12 mouse cellular contexts compared by ENCODE assay signal in the genomic region with DNA sequence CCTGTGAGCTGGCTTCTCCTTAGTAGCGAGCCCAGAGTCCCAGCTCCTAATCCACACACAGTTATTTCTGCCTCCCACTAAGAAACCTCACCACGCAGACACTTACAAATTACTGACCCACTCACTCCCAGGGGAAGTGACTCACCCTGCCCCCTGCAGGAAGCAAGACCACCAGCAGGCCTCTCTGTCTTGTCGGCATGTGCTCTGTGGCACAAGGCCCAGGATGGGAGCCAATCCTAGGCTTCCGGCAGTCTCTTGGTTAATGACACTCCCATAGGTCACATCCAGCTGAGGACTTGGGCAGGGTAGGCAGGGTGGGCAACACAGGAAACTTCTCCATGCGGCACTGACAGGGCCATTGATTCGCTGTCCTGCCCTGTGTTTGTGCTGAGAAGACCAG. TPM values are rescaled to one million over a fixed set of nuclear protein-coding genes. Genes with fewer than 3 reads are reported as not detected.
A peak's percentile ranks its signal among the peaks of the same experiment; 100 is the strongest.
DNase-seq lines count a peak whose midpoint lies in the region; ATAC-seq and TF ChIP-seq lines count a peak whose summit lies in the region.
"Had no signal": no experiment of that assay in that cellular context is flagged by ENCODE, and none has a peak within 500 bp of the region (broad histone marks: within the 10 kb centered on the region; RNA-seq: fewer than 3 reads in every experiment).

No protein-coding gene starts in this region.

- H3K27ac ChIP-seq in cerebellum, adult 2 months (ENCODE audit: insufficient read depth, low read length), result no peak overlapping the region
- H3K27ac ChIP-seq in intestine, postnatal 0 days (ENCODE audit: low read depth, low read length), result no peak overlapping the region
- no peak overlapping the region for H3K27ac ChIP-seq in intestine, embryonic 15.5 days
- H3K27ac ChIP-seq in midbrain, embryonic 16.5 days (ENCODE audit: low read length), result peak overlapping the region; percentile 5; the same call in 1 of the 2 replicates
- H3K27ac ChIP-seq in midbrain, embryonic 10.5 days (replicated peaks), result no peak overlapping the region
- peak overlapping the region; percentile 60; the same call in 1 of the 2 replicates for H3K27ac ChIP-seq in hindbrain, postnatal 0 days
- H3K27ac ChIP-seq: limb, embryonic 13.5 days had no signal

- no peaks in the 10 kb centered on the region for H3K9me3 ChIP-seq in intestine, postnatal 0 days (ENCODE audit: control insufficient read depth)
- no peaks in the 10 kb centered on the region for H3K9me3 ChIP-seq in intestine, embryonic 15.5 days
- H3K9me3 ChIP-seq in midbrain, embryonic 16.5 days (replicated peaks; ENCODE audit: control insufficient read depth, low read length, poor library complexity, severe bottlenecking), result no peaks in the 10 kb centered on the region
- H3K9me3 ChIP-seq in midbrain, embryonic 10.5 days (replicated peaks), result no peaks in the 10 kb centered on the region
- no peaks in the 10 kb centered on the region for H3K9me3 ChIP-seq in hindbrain, postnatal 0 days (ENCODE audit: low read length)
- H3K9me3 ChIP-seq: limb, embryonic 13.5 days had no signal

- no peak for ATAC-seq in intestine, postnatal 0 days
- ATAC-seq in intestine, embryonic 15.5 days, result no peak
- ATAC-seq in midbrain, embryonic 16.5 days, result no peak
- ATAC-seq in hindbrain, postnatal 0 days, result peak; percentile 36; the same call in 1 of the 2 replicates

- TF ChIP-seq POLR2A in cerebellum, adult 2 months (IDR thresholded peaks at IDR 0.05; ENCODE audit: borderline replicate concordance, insufficient read depth, low read length), result no peak

- TF ChIP-seq CTCF in cerebellum, adult 2 months (IDR thresholded peaks at IDR 0.05; ENCODE audit: borderline replicate concordance, insufficient read depth, low read depth, low read length), result 0 out of 2 replicates have a peak, but pooled peaks have one; percentile 0
- peak; percentile 56 for TF ChIP-seq CTCF in intestine, postnatal 0 days (IDR thresholded peaks at IDR 0.05; ENCODE audit: low read depth)
- peak; percentile 57 for TF ChIP-seq CTCF in hindbrain, postnatal 0 days (IDR thresholded peaks at IDR 0.05; ENCODE audit: low read depth)

- peaks cover 60% of the 10 kb centered on the region for H3K4me1 ChIP-seq in cerebellum, adult 2 months (ENCODE audit: control insufficient read depth, insufficient read depth, low read length)
- no peaks in the 10 kb centered on the region for H3K4me1 ChIP-seq in intestine, postnatal 0 days (replicated peaks; ENCODE audit: control insufficient read depth, insufficient read depth, low read length)
- H3K4me1 ChIP-seq in intestine, embryonic 15.5 days (replicated peaks), result peaks cover 16% of the 10 kb centered on the region
- no peaks in the 10 kb centered on the region for H3K4me1 ChIP-seq in midbrain, embryonic 16.5 days (ENCODE audit: control insufficient read depth, insufficient read depth, low read length)
- H3K4me1 ChIP-seq in midbrain, embryonic 10.5 days, result no peaks in the 10 kb centered on the region
- H3K4me1 ChIP-seq in hindbrain, postnatal 0 days (ENCODE audit: insufficient read depth, low read length), result peaks cover 9% of the 10 kb centered on the region

- no peaks in the 10 kb centered on the region for H3K27me3 ChIP-seq in cerebellum, adult 2 months (ENCODE audit: control insufficient read depth, insufficient read depth, low read length)
- H3K27me3 ChIP-seq in intestine, postnatal 0 days (replicated peaks; ENCODE audit: control insufficient read depth, insufficient read depth, low read length), result no peaks in the 10 kb centered on the region
- H3K27me3 ChIP-seq in intestine, embryonic 15.5 days (replicated peaks), result no peaks in the 10 kb centered on the region
- no peaks in the 10 kb centered on the region for H3K27me3 ChIP-seq in midbrain, embryonic 16.5 days (ENCODE audit: control insufficient read depth, insufficient read depth, low read depth, low read length)
- no peaks in the 10 kb centered on the region for H3K27me3 ChIP-seq in midbrain, embryonic 10.5 days (ENCODE audit: low read depth, poor library complexity, severe bottlenecking)
- no peaks in the 10 kb centered on the region for H3K27me3 ChIP-seq in hindbrain, postnatal 0 days (ENCODE audit: insufficient read depth, low read length)
- H3K27me3 ChIP-seq: limb, embryonic 13.5 days had no signal

- no peak overlapping the region for H3K9ac ChIP-seq in intestine, postnatal 0 days (ENCODE audit: low read depth, low read length)
- H3K9ac ChIP-seq in intestine, embryonic 15.5 days, result no peak overlapping the region
- H3K9ac ChIP-seq in midbrain, embryonic 16.5 days (ENCODE audit: low read depth, low read length), result no peak overlapping the region
- H3K9ac ChIP-seq in hindbrain, postnatal 0 days (replicated peaks; ENCODE audit: low read length), result no peak overlapping the region
- H3K9ac ChIP-seq: limb, embryonic 13.5 days had no signal

- no peak for DNase-seq in cerebellum, adult 2 months
- DNase-seq in cerebellum, adult 8-10 months, result no peak
- DNase-seq in midbrain, embryonic 10.5 days (ENCODE audit: low spot score), result no peak
- DNase-seq in hindbrain, postnatal 0 days (ENCODE audit: low spot score), result peak; percentile 66
- DNase-seq in layer of hippocampus, adult 8-10 months (ENCODE audit: low spot score in 2 of 2), result no peak
- DNase-seq: right cerebral cortex, adult 18-20 months had no signal

- peaks cover 28% of the 10 kb centered on the region for H3K36me3 ChIP-seq in intestine, postnatal 0 days (ENCODE audit: control insufficient read depth, insufficient read depth)
- H3K36me3 ChIP-seq in intestine, embryonic 15.5 days, result peaks cover 19% of the 10 kb centered on the region
- peaks cover 13% of the 10 kb centered on the region for H3K36me3 ChIP-seq in midbrain, embryonic 16.5 days (ENCODE audit: control insufficient read depth, insufficient read depth, low read length)
- peaks cover 95% of the 10 kb centered on the region for H3K36me3 ChIP-seq in midbrain, embryonic 10.5 days
- H3K36me3 ChIP-seq in hindbrain, postnatal 0 days (ENCODE audit: insufficient read depth, low read length), result peaks cover 23% of the 10 kb centered on the region; the same call in 1 of the 2 replicates

- no peak overlapping the region for H3K4me3 ChIP-seq in cerebellum, adult 2 months (replicated peaks; ENCODE audit: insufficient read depth, low read depth, low read length)
- no peak overlapping the region for H3K4me3 ChIP-seq in intestine, postnatal 0 days (ENCODE audit: low read depth, low read length)
- H3K4me3 ChIP-seq in intestine, embryonic 15.5 days (replicated peaks), result no peak overlapping the region
- no peak overlapping the region for H3K4me3 ChIP-seq in midbrain, embryonic 16.5 days (ENCODE audit: low read depth, low read length)
- no peak overlapping the region for H3K4me3 ChIP-seq in midbrain, embryonic 10.5 days
- no peak overlapping the region for H3K4me3 ChIP-seq in hindbrain, postnatal 0 days (ENCODE audit: low read length)
- H3K4me3 ChIP-seq: limb, embryonic 13.5 days had no signal

- 38% methylated on average over 6 of the region's 6 CpGs for WGBS in cerebellum, adult 2 months
- 69% methylated on average over 6 of the region's 6 CpGs for WGBS in intestine, postnatal 0 days
- WGBS in intestine, embryonic 15.5 days, result 66% methylated on average over 6 of the region's 6 CpGs
- WGBS in midbrain, embryonic 16.5 days, result 74% methylated on average over 6 of the region's 6 CpGs
- 84% methylated on average over 6 of the region's 6 CpGs for WGBS in midbrain, embryonic 10.5 days
- WGBS in hindbrain, postnatal 0 days, result 44% methylated on average over 6 of the region's 6 CpGs

- H3K4me2 ChIP-seq in intestine, postnatal 0 days (replicated peaks; ENCODE audit: low read depth), result no peak overlapping the region
- H3K4me2 ChIP-seq in intestine, embryonic 15.5 days (replicated peaks), result no peak overlapping the region
- no peak overlapping the region for H3K4me2 ChIP-seq in midbrain, embryonic 16.5 days (ENCODE audit: low read length)
- no peak overlapping the region for H3K4me2 ChIP-seq in hindbrain, postnatal 0 days (ENCODE audit: low read depth, low read length)
- H3K4me2 ChIP-seq: limb, embryonic 13.5 days had no signal

RNA-seq across cellular contexts. Expression of gene AI413582, which starts 11.9 kb away (rescaled TPM):
- polyA plus RNA-seq in cerebellum, adult 2 months (2012; rRNA removed), result 98.9 and 104 TPM in 2 replicates
- 80.3 and 83.0 TPM in 2 replicates for polyA plus RNA-seq in intestine, postnatal 0 days (2015; fragmentation: Nextera tagmentation; extraction: Ambion mirVana)
- 29.7 and 38.2 TPM in 2 replicates for polyA plus RNA-seq in intestine, embryonic 15.5 days (2015; fragmentation: Nextera tagmentation; extraction: Ambion mirVana)
- 55.4 and 65.8 TPM in 2 replicates for polyA plus RNA-seq in midbrain, embryonic 16.5 days (2015; fragmentation: Nextera tagmentation; extraction: Ambion mirVana)
- 16.4 and 19.2 TPM in 2 replicates for polyA plus RNA-seq in midbrain, embryonic 10.5 days (2016; fragmentation: Nextera tagmentation; extraction: Ambion mirVana)
- 50.2 and 59.6 TPM in 2 replicates for total RNA-seq in hindbrain, postnatal 0 days (2014; rRNA removed)
- polyA plus RNA-seq in hindbrain, postnatal 0 days (2015; fragmentation: Nextera tagmentation; extraction: Ambion mirVana), result 92.7 and 95.3 TPM in 2 replicates
- total RNA-seq in layer of hippocampus, adult 8-10 months (2022), result 10 to 100 TPM; 61.9 to 71.6 (median 65.0) TPM

RNA-seq across cellular contexts. Expression of gene Hmga1, which starts 21.2 kb away (rescaled TPM):
- 124 and 133 TPM in 2 replicates for polyA plus RNA-seq in cerebellum, adult 2 months (2012; rRNA removed)
- polyA plus RNA-seq in intestine, postnatal 0 days (2015; fragmentation: Nextera tagmentation; extraction: Ambion mirVana), result 108 and 116 TPM in 2 replicates
- polyA plus RNA-seq in intestine, embryonic 15.5 days (2015; fragmentation: Nextera tagmentation; extraction: Ambion mirVana), result 298 and 307 TPM in 2 replicates
- polyA plus RNA-seq in midbrain, embryonic 16.5 days (2015; fragmentation: Nextera tagmentation; extraction: Ambion mirVana), result 124 and 134 TPM in 2 replicates
- polyA plus RNA-seq in midbrain, embryonic 10.5 days (2016; fragmentation: Nextera tagmentation; extraction: Ambion mirVana), result 620 and 831 TPM in 2 replicates
- 142 and 170 TPM in 2 replicates for total RNA-seq in hindbrain, postnatal 0 days (2014; rRNA removed)
- 130 and 145 TPM in 2 replicates for polyA plus RNA-seq in hindbrain, postnatal 0 days (2015; fragmentation: Nextera tagmentation; extraction: Ambion mirVana)
- 10 to 100 TPM; 30.4 to 39.8 (median 36.1) TPM for total RNA-seq in layer of hippocampus, adult 8-10 months (2022)

RNA-seq across cellular contexts. Expression of gene Nudt3, which starts 45.8 kb away (rescaled TPM):
- polyA plus RNA-seq in cerebellum, adult 2 months (2012; rRNA removed), result 336 and 366 TPM in 2 replicates
- polyA plus RNA-seq in intestine, postnatal 0 days (2015; fragmentation: Nextera tagmentation; extraction: Ambion mirVana), result 43.3 and 43.4 TPM in 2 replicates
- polyA plus RNA-seq in intestine, embryonic 15.5 days (2015; fragmentation: Nextera tagmentation; extraction: Ambion mirVana), result 71.2 and 71.7 TPM in 2 replicates
- 246 and 248 TPM in 2 replicates for polyA plus RNA-seq in midbrain, embryonic 16.5 days (2015; fragmentation: Nextera tagmentation; extraction: Ambion mirVana)
- 90.0 and 109 TPM in 2 replicates for polyA plus RNA-seq in midbrain, embryonic 10.5 days (2016; fragmentation: Nextera tagmentation; extraction: Ambion mirVana)
- 252 and 264 TPM in 2 replicates for total RNA-seq in hindbrain, postnatal 0 days (2014; rRNA removed)
- polyA plus RNA-seq in hindbrain, postnatal 0 days (2015; fragmentation: Nextera tagmentation; extraction: Ambion mirVana), result 210 and 220 TPM in 2 replicates
- total RNA-seq in layer of hippocampus, adult 8-10 months (2022), result 100 to 1,000 TPM; 470 to 533 (median 501) TPM

RNA-seq across cellular contexts. Expression of gene Grm4, which starts 56.3 kb away (rescaled TPM):
- polyA plus RNA-seq in cerebellum, adult 2 months (2012; rRNA removed), result 310 and 403 TPM in 2 replicates
- polyA plus RNA-seq in intestine, postnatal 0 days (2015; fragmentation: Nextera tagmentation; extraction: Ambion mirVana), result 0.47 TPM in 2 replicates
- 0.28 and 0.29 TPM in 2 replicates for polyA plus RNA-seq in intestine, embryonic 15.5 days (2015; fragmentation: Nextera tagmentation; extraction: Ambion mirVana)
- 7.5 and 11.0 TPM in 2 replicates for polyA plus RNA-seq in midbrain, embryonic 16.5 days (2015; fragmentation: Nextera tagmentation; extraction: Ambion mirVana)
- polyA plus RNA-seq in midbrain, embryonic 10.5 days (2016; fragmentation: Nextera tagmentation; extraction: Ambion mirVana), result 2.8 and 3.5 TPM in 2 replicates
- 34.3 and 38.8 TPM in 2 replicates for total RNA-seq in hindbrain, postnatal 0 days (2014; rRNA removed)
- 8.7 and 10.1 TPM in 2 replicates for polyA plus RNA-seq in hindbrain, postnatal 0 days (2015; fragmentation: Nextera tagmentation; extraction: Ambion mirVana)
- 10 to 100 TPM in 3 of 4 experiments, 1 to 10 TPM in 1; 9.9 to 13.0 (median 12.6) TPM for total RNA-seq in layer of hippocampus, adult 8-10 months (2022)
- total RNA-seq: monocyte, adult 5-6 weeks had no signal

RNA-seq across cellular contexts. Expression of gene RPS10-NUDT3, which starts 57.6 kb away (rescaled TPM):
- polyA plus RNA-seq in cerebellum, adult 2 months (2012; rRNA removed), result 0.16 TPM in 2 replicates
- polyA plus RNA-seq in intestine, postnatal 0 days (2015; fragmentation: Nextera tagmentation; extraction: Ambion mirVana), result not detected in 2 replicates
- not detected in 2 replicates for polyA plus RNA-seq in intestine, embryonic 15.5 days (2015; fragmentation: Nextera tagmentation; extraction: Ambion mirVana)
- not detected in 2 replicates for polyA plus RNA-seq in midbrain, embryonic 16.5 days (2015; fragmentation: Nextera tagmentation; extraction: Ambion mirVana)
- not detected in 2 replicates for polyA plus RNA-seq in midbrain, embryonic 10.5 days (2016; fragmentation: Nextera tagmentation; extraction: Ambion mirVana)
- total RNA-seq in hindbrain, postnatal 0 days (2014; rRNA removed), result not detected in 2 replicates
- not detected in 2 replicates for polyA plus RNA-seq in hindbrain, postnatal 0 days (2015; fragmentation: Nextera tagmentation; extraction: Ambion mirVana)
- total RNA-seq in layer of hippocampus, adult 8-10 months (2022), result 1 to 10 TPM in 1 of 4 experiments, not detected in 3; 1.6 TPM
- total RNA-seq: monocyte, adult 5-6 weeks had no signal
- polyA plus RNA-seq: limb, embryonic 13.5 days; stomach, embryonic 14.5 days had no signal

Comparison
In these comparisons a context has a peak if more than half of its experiments do, and no peak if none do; other contexts are left out.
1. H3K27ac ChIP-seq: peak in midbrain, embryonic 16.5 days (single experiment) and hindbrain, postnatal 0 days (single experiment); none in cerebellum, adult 2 months (single experiment), intestine, postnatal 0 days (single experiment), intestine, embryonic 15.5 days (single experiment) and midbrain, embryonic 10.5 days (single experiment).
2. CTCF ChIP-seq: peak in every context shown above with its lines; median percentile 57 in hindbrain, postnatal 0 days; 56 in intestine, postnatal 0 days; 0 in cerebellum, adult 2 months.